Mouse (Mus musculus) cerebellum, postnatal 14 days (tissue): ENCODE results near the gene Pdzrn3.
A peak's percentile ranks its signal among the peaks of the same experiment; 100 is the strongest.

Experiments used
- DNase-seq, 2 experiments: peaks; one replicate each; pipeline ENCODE4 v3.0.0; 2021; ENCODE audit warnings: mixed read lengths in 2 of 2

Pdzrn3 gene

DNA sequence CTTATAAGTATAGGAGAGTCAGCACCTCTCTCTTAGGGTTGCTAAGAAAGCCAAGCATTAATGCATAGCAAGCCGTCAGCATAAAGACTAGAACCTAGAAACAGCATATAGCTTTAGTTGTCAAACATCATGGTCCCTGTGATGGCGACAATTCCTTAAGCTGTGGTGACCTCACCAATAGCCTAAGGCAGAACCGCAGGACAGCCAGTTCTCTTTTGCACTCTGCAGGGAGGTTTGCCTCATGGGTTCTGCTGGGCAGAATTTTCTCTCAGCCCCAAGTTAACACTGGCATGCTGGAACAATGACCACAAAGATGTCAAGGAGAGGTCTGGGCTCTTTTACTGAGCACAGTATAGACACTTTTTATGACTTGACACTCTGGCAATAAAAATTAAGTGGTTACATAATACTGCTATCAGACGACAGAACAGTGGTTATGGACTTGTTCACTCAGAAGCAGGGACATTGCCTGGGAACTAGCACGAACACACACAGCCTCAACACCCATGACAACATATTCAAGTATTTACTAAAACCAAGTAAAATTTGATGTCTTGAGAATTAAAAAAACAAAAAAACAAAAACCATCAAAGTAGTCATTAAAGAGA lies 90.0 kb downstream of the Pdzrn3 start:
- DNase-seq: no peak

DNA sequence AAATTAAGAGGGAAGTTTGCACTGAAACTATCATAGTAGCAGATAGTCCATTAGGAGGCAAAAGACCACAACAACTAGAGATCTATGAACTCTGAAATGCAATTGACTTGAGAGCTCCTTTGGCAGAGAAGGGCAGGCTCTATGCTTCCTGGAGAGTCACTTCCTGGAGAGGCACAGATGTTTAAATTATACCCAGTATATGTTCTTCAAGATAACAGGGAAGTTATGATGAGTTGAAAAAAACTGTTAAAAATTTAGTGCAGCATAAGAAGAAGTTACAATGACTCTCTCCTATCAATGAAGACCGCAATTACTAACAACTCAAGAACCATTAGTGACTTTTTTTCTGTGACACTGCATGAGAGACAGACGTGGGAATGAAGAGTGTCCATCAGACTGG lies 90.6 kb downstream of the Pdzrn3 start:
- no peak for DNase-seq

DNA sequence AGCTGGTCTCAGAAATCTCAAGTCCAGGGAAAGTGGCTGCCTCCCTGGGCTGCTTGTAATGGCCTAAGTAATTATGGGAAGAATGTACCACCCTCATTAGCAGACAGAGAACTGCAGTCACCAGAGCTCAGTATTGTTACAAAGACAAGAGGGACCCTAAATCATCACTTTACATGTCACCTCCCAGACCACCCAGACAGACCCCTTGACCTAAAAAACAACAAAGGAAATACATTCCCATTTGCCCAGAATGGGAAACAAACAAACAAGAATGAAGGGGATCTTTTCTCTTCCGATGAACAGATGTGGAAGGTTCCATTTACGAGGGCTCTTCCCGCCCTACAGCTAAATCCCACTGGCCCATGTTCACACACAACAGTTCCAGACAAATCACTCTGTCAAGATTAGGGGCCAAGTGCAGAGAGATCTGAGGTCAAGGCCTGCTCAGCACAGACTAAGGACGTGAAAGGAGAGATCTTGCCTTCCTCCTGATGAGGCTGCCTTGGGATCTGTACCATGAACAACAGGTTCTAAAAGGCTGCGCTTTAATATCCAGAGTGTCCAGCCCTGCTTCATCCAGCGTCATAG lies 93.2 kb downstream of the Pdzrn3 start:
- no peak for DNase-seq

DNA sequence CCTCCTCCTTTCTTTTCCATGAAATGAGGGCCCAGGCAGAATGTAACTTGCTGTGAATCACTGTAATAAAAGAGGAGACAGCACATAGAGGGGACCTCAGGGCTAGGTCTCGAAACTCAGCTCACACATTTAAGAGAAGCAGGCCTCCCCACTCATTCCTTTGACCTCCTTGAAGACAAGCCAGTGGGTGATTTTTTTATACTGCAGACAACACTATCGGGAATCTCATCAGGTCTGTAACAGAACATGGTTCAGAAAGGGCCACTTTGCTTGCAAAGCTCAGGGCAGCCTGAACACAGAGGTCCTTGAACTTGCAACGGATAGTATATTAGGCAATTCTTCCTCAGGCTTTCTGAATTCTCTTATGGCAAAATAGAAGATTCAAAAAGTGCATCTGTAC lies 93.8 kb downstream of the Pdzrn3 start:
- DNase-seq: no peak

DNA sequence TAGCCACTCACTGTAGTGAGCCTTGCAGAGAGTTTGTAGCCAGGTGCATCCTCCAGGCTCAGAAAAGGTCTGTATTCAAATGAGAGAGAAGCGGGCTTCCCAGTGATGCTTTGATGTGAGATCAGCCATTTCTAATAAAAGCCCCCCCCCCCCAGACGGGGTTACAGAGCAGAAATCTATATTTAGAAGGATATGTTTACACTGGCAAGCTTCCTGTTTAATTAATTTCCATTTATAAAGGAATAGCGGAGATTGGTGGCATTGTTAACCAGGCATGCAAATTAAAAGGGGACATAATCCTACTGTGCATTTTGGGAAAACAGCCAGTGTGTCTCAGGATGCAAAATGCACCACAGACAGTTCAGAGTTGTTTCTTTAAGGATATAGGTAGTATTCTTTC lies 96.1 kb downstream of the Pdzrn3 start:
- no peak for DNase-seq

DNA sequence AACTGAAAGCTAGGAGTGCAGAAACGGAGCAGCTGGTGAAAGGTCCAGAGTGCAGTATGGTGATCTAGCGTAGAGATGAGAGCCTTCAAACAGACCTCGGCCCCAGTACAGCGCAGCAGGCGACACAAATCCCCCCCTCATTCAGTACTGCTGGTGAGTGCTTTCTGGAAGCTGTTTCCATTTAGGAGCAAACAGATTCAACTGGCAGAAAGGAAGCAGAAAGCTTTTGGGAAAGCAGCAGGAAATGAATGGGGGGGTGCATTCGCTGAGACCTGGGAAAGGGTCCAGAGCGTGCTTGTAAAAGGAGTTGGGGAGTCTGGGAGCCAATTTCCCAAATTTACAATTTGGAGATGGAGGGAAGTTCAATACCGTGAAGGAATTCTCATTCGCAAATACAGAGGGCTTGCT lies 96.9 kb downstream of the Pdzrn3 start:
- DNase-seq: peak; percentile 14 to 32

DNA sequence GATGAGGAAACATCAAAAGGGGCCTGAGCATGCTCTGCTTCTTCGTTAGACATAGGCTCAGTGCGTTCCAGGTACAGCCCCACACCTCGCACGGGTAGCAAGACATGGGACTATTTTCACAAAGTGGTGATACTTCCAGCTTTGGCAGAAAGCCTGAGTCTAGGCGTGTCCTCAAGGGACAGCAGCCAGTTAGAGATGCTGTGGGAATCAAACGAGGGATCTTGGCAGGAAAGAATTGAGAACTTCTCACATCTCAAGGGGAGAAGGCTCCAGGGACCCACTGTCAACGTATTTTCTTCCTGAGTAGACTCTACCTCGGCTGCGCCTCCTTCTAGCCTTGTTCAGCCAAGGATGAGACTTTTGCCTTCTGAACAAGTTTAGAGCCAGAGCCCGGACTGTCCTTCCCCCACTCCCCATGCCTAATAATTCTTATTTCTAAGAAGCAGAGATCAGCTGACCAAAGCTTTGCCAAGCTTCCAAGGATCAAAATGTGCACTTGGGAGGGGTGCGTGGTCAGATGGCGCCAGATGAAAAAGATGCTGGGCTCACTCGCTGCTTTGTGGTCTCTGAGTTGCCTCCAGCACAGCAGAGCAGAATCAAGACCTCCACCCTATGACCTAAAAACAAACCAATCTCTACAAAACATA lies 99.3 kb downstream of the Pdzrn3 start:
- DNase-seq: no peak

DNA sequence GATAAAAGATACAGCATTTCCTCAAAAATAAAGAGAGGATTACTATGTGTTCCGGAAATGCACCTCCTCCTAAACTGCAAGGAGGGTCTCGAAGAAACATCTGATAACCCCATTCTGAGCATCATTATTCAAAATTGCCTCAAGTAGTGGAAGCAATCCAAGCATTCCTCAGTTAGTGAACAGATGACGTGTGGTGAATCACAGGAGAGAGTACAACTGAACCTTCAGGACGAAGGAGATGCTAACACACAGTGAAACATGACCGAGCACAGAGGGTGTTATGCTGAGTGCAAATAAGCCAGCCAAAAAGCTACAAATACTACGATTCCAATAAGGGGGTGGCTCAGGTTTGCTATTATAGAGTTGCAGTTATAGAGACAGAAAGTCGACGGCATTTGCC lies 101.4 kb downstream of the Pdzrn3 start:
- DNase-seq: no peak

DNA sequence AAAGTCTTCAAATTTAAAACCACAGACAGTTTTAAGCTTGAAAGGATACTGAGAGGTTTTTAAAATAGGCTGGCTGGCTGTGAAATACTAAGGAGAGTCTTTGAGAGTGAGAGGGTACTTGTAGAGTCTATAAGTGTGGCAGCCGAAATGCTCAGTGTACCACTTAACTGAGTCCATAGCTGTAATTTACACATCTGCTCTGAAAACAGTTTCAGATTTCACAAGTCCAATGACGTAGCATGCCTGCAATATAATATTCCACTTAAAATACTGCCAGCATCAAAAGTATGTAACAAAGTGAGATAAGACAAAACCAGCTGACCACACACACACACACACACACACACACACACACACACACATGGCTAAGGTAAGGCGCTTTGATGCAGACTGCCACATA lies 101.9 kb downstream of the Pdzrn3 start:
- no peak for DNase-seq

DNA sequence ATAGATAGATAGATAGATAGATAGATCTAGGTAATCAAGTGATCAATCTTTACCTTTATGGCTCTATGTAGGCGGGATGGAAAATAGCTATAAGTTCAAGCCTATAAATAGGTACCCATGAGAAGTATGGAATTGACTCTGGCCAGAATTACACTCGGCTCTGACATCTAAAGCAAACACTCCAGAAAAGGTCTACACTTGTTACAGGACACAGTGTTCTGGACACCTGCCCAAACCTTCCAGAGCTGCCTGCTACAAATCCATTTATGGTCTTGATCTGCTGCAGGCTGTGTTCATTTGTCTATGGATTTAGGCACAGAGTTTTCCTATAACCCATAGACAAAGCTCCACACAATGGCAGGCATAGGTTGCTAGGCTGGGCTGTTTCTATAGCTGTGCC lies 102.9 kb downstream of the Pdzrn3 start:
- no peak for DNase-seq

DNA sequence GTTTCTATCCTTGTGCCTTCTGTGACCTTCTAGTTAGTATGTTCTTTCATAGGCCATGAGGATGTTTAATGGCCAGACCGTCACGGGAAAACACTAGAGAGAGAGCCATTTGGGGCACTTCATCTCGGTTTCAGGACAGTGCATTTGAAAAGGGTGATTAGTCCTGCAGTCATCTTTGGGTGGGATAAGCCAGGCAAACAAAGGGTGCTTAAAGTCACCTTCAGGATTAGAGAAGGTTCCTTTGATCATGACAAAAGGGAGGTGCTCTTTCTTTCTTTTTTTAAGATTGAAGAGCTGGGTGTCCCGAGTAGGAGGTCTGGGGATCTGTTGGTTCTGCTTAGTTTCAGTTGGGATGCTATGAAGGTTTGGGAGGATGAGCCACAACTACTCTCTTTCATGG lies 105.4 kb downstream of the Pdzrn3 start:
- no peak for DNase-seq

DNA sequence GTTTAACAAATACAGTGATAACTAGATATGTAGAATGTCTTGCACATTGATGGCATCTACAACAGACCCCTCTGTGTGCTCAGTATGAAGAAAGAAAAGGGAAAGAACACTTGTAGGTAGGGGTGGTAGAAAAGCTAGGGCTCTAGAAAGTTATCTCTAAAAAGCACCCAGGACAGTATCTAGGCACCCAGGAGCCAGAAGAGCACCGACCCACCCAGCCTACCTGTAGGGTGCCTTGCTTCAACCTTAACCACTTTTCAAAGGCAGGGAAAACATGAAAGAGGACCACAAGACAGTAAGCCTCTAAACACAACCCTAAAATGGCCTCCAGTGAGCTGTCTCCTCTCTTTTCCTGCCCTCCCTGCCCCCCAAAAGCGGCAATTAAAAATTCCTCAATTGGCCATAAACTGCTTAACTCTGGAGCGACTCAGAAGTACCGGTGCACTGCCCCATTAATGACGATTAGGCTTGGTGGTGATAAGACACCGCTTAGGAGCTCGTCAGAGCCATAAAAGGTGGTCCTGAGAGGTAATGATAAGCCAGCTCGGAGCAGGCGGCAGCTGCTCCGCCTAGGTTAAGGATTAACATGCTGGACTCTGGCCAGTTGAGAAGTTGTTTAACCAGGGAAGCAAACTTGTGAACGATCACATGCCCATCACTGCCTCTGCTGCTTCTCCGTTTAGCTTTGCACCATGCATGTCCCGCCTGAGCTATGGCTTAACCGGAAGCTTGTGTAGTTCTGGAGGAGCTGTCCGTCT lies 106.1 kb downstream of the Pdzrn3 start:
- DNase-seq: no peak

DNA sequence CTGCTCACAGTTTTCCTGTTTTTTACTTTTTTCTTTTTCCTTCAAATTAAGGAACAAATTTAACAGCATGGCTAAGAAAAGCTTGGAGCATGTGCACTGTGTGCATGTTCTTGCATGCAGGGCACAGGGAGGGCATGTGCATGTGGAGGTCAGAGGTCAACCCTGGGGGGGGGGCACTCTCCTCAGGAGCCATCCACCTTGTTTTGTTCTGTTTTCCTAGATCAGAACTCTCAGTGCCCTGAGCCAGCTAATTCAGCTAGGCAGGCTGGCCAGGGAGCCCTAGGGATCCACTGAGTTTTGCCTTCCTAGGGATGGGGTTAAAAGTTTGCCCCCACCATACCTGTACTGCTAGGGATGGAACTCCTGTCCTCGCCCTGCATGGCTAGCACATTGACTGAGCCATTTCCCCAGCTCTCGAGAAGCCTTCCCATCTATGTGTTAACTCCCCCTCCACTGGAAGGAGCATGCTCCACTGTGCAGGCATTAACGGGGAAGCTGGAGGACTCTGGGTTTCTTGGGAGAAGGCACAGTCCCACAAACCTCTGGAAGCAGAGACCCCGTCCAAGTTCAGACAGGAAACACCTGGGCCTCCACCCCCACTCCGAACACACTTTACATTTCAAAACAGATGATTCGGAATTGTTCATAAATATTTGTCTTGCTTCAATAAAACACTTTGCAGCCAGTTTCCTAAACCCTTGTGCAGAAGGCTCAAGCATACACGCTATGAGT lies 107.4 kb downstream of the Pdzrn3 start:
- DNase-seq: no peak

DNA sequence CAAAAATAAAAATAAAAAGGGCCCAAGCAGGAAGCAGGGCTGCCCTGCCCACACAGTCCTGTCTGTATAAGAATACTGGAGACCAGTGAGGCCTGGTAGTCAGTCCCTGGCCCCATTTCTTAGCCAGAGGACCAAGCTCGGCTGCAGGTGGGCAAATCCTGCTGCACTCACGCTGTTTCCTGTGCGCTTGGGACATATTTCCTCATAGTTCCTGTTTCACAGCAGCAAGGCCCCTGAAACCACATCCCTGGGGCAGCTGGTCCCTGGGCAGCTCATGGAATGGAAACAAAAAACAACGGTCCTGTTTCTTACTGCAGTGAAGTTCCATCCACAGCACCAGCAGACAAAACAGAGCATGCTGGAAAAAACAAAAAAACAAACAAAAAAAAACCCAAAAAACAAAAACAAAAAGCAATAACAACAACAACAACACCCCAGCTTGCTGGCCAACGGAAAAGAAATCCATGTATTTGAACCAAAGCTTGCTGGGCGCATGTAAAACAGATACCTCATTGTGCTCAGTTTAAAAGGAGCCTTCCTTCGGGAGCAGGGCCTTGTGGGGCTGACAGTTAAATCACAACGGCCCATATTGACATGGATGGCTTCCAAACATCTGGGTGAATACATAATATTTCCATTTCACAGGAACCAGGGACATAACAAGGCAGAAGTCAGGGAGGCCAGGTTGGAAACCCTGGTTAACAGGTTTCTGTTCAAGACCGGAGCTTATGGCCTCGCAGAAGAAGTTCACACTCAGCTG lies 108.2 kb downstream of the Pdzrn3 start:
- DNase-seq: no peak

DNA sequence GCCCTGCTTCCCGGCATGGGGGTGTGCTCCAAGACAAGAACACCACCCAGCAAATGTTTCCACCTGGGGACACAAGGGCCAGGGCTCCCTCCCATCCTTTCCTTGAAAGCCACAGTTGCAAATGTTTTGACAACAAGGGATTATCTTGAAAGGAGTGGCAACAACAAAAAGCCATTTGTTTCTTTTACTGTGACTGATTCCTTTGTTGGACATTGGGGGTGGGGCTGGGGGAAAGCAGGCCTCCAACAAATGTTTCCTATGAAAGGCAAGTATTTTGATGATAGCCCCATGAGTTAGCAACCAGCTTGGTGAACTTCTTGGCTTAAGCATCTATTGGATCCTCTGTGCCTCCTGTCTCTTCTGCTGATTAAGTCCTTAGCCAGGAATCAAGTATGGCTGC lies 109.4 kb downstream of the Pdzrn3 start:
- DNase-seq: no peak

DNA sequence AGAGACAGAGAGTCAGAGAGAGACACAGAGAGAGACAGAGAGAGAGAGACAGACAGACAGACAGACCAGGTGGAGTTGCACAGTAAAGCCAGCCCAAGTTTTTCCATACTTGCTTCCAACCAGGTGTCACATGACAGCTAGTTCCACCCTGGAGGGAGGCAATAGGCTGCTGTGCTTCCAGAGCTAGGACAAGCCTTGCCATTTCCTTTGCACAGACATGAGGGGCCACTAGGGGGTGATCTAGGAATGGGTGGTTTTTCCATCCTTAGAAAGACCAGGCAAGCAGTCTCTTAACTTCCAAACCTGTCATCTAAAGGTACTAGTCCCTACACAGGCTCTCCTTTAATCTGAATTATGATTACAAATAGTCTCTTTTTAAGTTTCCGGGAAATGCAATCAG lies 110.9 kb downstream of the Pdzrn3 start:
- peak; percentile 85 to 88 for DNase-seq

DNA sequence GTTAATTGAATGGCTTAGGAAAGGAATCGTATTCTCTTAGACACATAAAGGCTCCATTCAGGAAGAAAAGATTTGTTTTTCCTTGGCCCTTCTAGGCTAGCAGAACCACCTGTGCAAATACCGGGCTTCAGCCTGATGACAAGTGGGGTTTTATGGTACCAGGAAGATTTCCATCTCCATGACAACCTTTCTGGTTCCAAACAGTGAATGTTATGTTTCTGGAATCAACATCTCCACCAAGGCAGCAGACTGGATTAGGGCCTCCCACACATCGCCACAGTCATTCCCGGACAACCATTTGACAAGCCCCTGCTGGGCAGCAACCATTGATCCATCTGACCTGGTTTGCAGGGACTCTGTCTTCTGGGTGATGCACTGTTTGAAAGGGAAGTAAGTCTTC lies 114.2 kb downstream of the Pdzrn3 start:
- DNase-seq: no peak

DNA sequence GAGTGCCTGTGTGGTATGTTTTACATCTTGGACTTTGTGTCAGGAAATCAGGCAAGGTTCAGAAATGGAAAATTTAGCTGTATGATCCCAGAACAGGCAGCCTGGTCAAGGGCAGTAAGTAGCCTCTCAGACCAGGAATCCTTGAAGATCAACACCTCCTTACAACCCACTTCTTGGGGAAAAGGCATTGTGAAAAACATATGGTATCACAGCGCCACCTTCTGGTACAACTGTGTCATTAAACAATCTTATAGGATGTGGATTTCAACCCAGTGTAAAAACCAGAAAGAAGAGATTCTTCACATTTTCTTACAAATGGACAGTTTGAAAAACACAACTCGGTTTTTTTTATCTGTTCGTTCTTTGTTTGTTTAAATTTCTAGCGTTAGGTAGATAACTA lies 116.2 kb downstream of the Pdzrn3 start:
- peak; percentile 81 for DNase-seq

DNA sequence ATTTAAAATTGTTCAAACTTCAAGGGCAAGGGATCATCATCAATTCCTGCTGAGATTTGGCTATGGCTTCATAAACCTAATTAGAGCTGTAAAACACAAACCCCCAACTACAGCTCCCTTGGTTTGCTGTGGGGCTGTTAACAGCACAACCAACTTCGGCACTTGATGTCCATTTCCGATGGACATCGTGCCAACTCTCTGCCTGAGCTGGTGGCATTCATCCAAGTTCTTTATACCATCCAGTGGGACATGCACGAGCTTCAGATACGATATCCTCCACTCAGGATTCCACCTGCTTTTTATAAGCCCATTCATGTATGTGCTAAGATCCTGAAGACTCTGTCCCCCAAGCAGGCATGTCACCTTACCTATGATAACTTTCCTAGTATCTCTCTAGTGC lies 118.3 kb downstream of the Pdzrn3 start:
- DNase-seq: peak in 1 of 2 experiments; percentile 17

DNA sequence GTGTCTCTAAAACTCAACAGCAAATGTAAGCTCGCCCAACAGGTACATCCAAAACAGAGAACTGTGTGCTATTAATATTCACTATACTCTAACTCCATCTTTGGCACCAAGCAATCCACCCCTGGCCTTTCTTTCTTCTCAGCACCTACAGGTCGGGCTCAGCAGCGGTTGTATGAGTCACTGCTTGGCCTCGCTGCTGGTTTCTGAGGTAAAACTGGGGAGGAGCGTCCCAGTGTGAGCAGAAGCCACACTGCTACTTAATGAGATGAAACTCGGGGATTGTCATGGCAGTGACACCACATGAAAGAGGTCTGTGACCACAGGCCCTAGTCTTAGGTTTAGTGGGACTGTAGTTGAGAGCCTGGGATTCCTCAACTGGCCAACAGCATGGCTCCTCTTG lies 120.3 kb downstream of the Pdzrn3 start:
- no peak for DNase-seq

DNA sequence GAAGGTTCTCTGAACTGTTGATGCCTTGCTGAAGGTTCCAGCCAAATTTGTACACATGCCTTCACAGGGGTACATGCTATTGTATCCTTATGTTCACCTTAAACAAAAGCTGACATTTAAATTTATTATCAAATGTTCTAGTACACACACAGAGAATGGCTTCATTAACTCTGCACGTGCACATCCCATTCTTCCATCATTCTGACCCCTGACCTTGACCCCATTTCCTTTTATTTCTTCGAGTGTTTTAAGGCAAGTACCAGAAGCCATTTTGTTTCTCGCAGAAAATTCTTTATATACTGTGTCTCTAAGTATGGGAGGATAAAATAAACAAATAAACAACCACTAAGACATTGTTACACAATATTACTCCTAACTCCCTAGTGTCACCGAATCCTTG lies 123.0 kb downstream of the Pdzrn3 start:
- DNase-seq: no peak

DNA sequence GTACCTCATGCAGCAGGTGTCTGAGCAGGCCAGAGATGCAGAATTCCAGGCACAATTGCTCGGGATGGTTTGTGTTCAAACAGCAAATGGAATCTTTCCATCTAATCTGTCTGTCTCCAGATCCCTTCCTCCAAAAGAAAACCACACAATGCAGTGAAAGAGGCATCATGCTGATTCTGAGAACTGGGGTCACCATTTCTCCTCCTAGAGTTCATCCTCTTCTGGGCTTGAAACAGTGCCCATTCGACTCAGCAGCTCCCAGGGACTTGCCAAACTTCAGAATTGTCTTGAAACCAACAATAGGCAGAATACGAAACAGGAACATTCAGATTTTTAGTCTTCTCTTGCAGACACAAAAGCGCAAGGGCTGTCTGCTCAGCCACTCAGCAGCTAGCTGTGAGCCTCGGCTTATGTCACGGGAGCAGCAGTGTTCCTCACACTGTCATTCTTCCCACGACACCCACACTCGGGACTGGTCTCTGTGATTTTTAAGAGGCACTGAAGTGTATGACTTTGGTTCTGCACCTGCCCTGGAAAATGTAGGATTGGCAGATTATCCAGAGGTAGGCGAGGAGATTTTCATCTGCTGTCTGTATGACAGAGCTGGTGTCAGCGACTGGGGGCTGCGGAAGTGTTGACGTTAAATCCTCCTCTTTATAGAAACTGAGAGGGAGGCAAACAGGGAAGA lies 125.6 kb downstream of the Pdzrn3 start:
- no peak for DNase-seq
